Mouse (Mus musculus): ENCODE results near the gene Olfr1330.

DNA sequence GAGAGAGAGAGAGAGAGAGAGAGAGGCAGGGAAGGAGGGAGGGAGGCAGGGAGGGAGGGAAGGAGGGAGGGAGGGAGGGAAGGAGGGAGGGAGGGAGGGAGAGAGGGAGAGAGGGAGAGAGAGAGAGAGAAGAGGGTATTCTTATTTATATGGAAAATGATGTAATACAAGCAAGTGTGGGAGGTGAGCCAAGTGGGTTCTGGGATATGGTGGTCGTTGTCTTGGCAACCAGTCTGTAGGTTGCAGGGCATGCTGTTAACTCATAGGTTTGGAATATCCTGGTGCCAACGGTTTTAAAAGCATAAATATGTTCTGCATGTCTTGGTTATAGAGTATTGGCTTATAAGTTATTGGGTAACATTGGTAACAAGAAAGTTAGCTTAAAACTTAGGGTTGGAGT is 13.6 kb downstream of the Olfr1330 start:
- TF ChIP-seq CTCF (IDR thresholded peaks at IDR 0.05; ENCODE audit: borderline replicate concordance, extremely low read depth, insufficient read depth, insufficient read length): no peak
- no peak for TF ChIP-seq POLR2A (IDR thresholded peaks at IDR 0.05; ENCODE audit: borderline replicate concordance, extremely low read depth, insufficient read depth, insufficient read length, poor library complexity, severe bottlenecking)

All from brain, embryonic 14.5 days (tissue).